Mouse (Mus musculus): ENCODE measurements around the gene Mia2. TPM values are rescaled to one million over a fixed set of nuclear protein-coding genes. Genes with fewer than 3 reads are reported as not detected.

Mia2 gene
- polyA plus RNA-seq, 1 experiment from 2014 or later = 47.8 TPM

Small RNA genes within 50 kb of the gene (microRNA-seq; reads per million reads assigned to microRNA genes)
- gene Gm27284 = not detected

Other genes starting within 250 kb of the Mia2 start
- gene Sec23a, start 83.8 kb upstream of the Mia2 start, polyA plus RNA-seq (2015; fragmentation: Nextera tagmentation; extraction: Ambion mirVana) = 22.6 and 29.5 TPM in 2 replicates
- gene Gemin2, start 82.4 kb upstream of the Mia2 start, polyA plus RNA-seq (2015; fragmentation: Nextera tagmentation; extraction: Ambion mirVana) = 25.5 and 26.0 TPM in 2 replicates
- 52.2 and 58.7 TPM in 2 replicates for gene Trappc6b, start 34.3 kb upstream of the Mia2 start, polyA plus RNA-seq (2015; fragmentation: Nextera tagmentation; extraction: Ambion mirVana)
- 43.9 and 53.3 TPM in 2 replicates for gene Pnn, start 28.9 kb upstream of the Mia2 start, polyA plus RNA-seq (2015; fragmentation: Nextera tagmentation; extraction: Ambion mirVana)
- 8.8 and 9.6 TPM in 2 replicates for gene Fbxo33, start 123.9 kb downstream of the Mia2 start, polyA plus RNA-seq (2015; fragmentation: Nextera tagmentation; extraction: Ambion mirVana)

Measured in liver, embryonic 13.5 days (tissue).